Mouse (Mus musculus) spleen, adult 2 months (tissue): ENCODE measurements around the gene Rbm4b.

Experiments used
- CTCF ChIP-seq: fragments of 200-500 bp; IDR thresholded peaks from 2 replicates; pipeline ENCODE4 v1.5.1; 2011; ENCODE audit warnings: mild to moderate bottlenecking, inconsistent platforms; ENCODE audit not compliant: insufficient read depth, insufficient read length, insufficient replicate concordance; ENCODE audit errors: extremely low read depth
- POLR2A ChIP-seq: fragments of 200-500 bp; IDR thresholded peaks from 2 replicates; pipeline ENCODE4 v1.6.1; 2011; ENCODE audit warnings: low read depth, low read length, inconsistent platforms

DNA sequence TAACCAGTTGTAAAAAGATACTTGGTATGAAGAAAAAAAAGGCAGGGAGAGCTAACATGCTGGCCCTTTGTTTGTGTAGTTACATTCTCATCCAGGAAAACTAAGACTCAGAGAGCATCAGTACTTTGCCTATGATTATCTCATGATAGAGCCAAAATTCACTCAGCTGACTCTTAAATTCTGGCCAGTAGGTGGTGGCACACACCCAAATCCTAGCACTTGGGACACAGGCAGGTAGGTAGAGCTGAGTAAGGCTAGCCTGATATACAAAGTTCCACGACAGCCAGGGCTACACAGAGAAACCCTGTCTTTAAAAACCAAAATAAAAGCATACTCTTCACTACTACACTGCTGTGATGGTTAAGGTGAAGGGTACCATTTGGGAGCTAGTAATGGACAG lies 6.6 kb downstream of the Rbm4b start:
- TF ChIP-seq POLR2A (no peak), CTCF (no peak)
